Mouse (Mus musculus): ENCODE data around the gene Zbp1.
A peak's percentile ranks its signal among the peaks of the same experiment; 100 is the strongest.

The Zbp1 gene

DNA sequence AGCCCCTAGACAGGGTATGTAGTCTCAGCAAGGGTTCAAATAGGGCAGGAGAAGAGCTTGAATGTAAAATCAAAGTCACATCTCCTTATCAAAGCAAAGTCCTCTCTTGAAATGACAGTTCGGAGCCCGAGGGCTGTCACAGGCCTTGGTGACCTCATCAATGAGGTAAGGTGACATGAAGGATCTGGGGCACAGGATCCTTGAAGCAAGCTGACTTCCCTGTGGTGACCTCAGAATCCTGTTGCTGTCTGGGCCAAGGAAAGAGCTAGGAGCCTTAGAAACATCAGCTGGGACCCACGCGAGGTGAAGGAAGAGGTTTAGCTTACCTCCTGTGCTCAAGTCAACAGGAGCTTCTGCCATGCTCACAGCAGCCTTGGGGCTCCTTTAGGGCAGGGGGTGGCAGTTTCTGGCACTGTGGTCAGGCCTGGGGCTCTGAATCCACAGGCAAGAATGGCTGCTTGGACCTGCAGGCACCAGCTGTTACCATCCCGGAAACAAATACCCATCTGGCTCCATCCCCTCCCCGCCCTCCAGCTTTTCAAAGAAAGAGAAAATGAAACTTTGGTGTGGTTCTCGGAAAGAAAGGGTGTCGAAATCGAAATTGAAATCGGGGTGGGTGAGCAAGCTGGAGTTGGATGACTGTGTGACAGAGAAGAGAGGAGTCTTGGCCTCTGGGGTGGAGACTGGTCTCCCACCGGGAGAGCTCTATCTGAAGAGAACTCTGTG is at the start of gene Zbp1:
Zbp1 (minus strand) TSS at position 508 of the 726 bp plus-strand sequence.
- DNase-seq (ENCODE audit: low read depth in 2 of 2, low spot score in 2 of 2), result peak; percentile 41 to 70

DNA sequence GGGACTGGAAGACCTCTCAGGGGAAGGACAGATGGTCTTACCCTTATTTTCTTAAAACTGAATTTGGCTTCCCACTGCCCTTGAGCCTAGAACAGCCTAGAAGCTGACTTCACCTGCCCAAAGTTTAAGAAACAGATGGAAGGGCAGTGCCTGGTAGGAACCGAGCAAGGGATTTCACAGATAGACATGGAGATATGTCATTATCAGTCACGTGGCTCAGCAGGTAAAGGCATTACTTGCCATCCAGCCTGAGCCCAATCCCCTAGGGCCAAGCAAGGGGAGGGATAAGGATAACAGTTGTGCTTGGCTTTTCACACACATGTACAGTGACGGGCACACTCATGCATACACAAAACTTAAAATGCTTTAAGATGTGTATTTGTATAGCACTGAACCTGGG is 48.8 kb upstream of the Zbp1 start:
- no peak for DNase-seq (ENCODE audit: low read depth in 2 of 2, low spot score in 2 of 2)

DNA sequence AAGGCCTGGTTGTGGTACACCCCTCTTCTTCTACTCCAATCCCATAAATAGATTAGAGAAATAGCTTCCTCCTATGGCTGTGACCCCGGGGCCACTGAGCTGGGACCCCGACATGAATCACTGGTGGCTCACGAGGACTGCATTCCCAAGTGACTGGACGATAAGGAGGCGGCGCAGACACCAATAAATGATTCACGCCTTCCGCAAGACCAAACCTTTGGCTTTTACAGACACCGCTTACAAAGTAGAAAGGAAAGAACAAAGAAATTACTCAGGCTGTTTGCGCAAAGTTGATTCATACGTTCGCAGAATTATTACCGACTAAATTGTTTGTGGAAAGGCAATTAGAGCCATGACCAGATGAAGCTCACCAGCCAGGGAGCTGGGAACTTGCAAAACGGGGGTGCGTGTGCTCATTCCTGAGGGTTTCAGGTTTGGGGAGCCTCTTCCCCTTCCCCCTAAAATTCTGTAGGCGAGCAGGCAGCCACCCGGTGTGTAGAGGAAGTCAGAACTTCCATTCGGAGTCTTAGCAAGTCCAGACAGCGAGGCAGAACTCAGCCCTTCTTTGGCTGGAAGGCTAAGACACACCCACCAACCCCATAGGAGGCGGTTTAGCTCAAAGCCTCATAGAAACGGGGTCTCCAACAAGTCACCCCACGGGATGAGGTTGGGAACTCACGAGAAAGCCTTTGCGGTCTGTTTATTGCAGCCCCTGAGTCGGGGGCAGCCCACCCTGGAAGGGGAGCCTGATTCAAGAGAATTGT is 47.8 kb upstream of the Zbp1 start:
- no peak for DNase-seq (ENCODE audit: low read depth in 2 of 2, low spot score in 2 of 2)

DNA sequence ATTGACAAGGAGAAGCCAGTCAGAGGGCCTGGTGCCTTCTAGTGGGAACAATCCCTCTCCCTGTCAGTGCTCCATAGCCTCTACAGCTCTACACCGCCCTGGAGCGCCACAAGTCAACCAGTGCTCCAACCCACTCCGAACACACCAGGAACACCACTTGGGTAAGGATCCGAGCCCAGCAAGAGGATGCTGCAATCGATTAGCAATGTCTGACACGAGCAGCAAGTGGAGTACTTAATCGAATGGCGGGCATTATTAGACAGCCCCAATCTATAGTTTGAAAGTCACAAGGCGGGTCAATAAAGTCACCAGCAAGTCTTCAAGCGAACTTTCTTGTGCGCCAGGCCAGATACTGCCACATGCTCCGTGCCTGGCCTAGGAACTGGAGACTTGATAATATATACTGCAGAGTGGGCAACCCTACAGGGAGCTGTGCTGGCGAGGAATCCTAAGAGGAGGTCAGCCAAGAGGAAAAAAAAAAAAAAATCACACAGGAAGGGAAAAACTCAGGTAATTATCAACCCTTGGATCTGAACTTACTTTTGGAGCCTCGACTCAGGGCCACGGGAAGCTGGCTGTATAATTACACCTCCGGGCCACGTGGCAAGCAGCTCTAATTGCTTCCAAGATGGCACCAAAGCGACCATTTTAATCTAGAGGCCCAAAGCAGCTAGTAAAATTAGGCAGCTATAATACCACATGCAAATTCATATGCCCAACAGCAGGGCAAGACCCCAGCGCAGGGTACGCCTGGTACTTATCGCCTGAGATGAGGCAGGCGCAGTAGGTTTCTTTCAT is 46.9 kb upstream of the Zbp1 start:
- no peak for DNase-seq (ENCODE audit: low read depth in 2 of 2, low spot score in 2 of 2)

DNA sequence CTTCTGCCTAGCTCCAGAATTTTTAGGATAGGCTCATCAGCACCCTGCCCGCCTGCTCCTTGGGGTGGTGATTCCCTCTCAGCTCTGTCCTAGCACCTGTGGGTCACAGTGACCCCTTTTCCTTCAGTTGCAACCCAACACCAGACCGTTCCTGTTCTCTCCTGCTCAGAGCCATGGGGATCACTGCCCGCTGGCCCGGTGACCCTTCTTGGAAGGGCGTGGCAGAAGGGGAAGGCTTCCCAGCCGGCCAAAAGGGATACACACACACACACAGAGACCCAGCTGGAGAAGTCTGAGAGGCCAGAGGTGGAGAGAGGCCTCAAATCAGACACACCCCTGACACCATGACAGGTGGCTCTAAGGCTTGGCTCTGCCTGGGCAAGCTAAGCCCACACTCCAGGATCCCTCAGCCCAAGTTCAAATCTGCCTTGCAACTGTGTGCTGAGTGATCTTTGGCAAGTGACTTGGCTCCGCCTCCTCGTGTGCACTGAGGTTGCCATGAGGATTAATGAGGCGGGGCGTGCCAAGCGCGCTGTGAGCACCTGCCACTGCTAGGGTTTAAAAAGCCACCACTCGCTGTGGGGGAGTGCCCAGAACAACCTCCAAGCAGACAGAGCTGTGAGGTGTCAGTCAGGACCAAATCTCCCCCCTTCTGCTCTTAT is 45.9 kb upstream of the Zbp1 start:
- DNase-seq (ENCODE audit: low read depth in 2 of 2, low spot score in 2 of 2), result peak; percentile 34 to 51

DNA sequence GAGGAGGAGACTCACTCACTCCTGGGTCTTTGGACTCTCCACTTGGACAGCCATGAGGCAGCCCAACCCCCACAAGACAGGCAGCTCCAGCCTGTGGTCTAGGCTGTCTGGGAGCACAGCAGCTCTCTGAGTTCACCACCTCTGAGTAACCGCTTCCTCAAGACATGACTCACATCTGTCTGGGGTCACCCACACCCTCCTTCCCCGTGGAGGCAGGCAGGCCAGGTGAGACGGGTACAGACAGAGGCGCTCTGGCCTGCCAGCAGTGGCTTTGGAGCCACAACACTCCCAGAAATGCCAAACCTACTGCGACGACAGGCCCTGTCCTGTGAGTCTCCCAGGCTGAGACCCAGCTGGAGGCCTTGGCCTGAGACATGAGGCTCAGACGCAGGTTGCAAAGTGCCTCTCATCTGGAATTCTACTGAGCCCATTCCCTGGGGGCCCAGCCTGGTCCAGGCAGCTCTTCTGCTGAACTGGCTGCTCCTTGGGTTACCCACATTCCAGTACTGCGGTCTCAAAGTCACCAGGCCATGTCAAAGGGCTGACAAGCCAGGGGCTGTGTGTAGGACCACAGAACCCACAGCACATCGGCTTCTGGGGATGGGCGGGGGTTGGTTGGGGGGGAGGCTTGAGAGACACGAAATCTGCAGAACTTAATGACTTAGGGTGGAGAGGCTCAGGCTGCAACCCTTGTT is 45.1 kb upstream of the Zbp1 start:
- DNase-seq (ENCODE audit: low read depth in 2 of 2, low spot score in 2 of 2), result peak; percentile 54 to 59

DNA sequence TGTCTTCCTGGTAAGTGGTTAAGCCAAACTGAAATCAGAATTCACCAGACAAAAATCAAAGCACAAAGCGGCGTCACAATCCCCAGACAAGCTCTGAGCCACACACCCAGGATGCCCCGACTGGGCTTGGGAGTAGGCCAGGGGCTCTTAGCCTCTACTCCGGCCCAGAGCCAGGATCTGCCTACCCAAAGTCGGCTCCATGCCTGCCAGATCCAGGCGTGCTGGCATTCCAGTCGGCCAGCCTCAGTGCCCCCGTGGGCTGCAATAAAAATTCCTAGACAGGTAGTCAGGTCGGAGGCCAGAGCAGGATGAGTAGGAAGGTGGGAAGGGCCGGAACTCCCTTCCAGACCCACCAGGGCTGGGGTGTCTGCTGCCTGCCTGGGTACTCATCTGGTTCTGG is 42.8 kb upstream of the Zbp1 start:
- no peak for DNase-seq (ENCODE audit: low read depth in 2 of 2, low spot score in 2 of 2)

DNA sequence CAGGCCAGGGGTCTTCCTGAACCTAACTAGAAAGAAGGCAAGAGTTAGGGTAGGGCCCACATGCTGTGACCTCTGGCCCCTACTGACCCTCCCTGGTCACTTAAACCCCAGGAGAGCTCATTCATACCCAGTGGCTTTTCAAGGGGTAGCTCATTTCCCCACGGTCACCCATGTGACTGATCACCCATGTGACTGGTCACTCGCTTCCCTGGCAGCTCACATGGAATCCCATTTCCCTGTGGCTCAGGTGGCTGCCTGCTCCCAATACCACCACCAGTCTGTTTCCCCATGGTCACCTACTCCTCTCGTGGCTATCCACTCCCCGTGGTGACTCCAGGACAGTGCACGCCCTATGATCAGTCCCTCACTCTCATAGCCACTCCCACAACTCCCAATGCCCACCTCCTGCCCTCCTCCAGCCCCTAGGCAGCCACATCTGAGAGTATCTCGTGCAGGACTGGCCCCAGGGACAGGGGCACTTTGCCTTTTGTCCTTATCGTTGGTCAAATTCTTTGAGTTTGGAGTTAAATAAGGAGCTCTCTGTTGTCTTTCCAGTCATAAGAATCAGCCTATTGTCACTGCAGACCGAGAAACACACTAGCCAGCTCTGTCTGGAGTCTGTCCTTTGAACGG is 39.9 kb upstream of the Zbp1 start:
- DNase-seq (ENCODE audit: low read depth in 2 of 2, low spot score in 2 of 2), result no peak

DNA sequence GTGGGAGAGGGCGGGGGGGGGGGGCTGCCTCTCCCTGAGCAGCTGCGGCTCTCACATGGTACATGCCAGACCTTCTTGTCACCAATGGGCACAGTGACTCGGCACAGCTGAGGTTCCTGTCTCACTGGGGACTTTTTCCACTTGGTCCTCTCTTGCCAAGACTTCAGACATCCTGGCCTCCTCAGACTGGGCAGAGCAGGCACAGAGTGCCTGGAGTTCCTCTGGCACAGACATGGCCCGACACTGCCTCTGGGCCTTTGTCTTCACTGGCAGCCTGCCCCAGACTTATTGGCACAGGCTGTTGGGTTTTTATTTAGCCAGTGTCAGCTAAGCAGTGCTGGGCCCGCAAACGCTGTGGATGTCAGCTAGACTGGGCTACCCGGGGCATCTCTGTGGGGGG is 38.9 kb upstream of the Zbp1 start:
- no peak for DNase-seq (ENCODE audit: low read depth in 2 of 2, low spot score in 2 of 2)

DNA sequence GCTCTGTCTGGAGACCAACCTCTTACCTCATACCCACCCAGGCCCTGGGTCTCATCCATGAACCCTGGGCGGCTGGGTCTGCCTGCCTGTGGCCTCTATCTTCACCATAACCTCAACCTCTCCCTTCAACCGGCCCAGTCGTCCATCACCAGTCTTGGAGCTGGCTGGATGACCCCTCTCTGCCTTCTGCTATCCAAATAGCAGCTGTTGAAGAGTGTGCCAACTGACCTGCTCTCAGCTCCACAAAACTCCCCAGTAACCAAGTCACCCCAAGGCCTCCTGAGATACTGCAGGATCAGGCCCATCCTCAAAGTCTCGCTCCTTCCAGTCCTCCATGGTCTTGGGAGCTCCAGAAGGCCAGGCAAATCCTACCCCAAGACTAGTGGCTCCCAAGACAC is 37.8 kb upstream of the Zbp1 start:
- no peak for DNase-seq (ENCODE audit: low read depth in 2 of 2, low spot score in 2 of 2)

DNA sequence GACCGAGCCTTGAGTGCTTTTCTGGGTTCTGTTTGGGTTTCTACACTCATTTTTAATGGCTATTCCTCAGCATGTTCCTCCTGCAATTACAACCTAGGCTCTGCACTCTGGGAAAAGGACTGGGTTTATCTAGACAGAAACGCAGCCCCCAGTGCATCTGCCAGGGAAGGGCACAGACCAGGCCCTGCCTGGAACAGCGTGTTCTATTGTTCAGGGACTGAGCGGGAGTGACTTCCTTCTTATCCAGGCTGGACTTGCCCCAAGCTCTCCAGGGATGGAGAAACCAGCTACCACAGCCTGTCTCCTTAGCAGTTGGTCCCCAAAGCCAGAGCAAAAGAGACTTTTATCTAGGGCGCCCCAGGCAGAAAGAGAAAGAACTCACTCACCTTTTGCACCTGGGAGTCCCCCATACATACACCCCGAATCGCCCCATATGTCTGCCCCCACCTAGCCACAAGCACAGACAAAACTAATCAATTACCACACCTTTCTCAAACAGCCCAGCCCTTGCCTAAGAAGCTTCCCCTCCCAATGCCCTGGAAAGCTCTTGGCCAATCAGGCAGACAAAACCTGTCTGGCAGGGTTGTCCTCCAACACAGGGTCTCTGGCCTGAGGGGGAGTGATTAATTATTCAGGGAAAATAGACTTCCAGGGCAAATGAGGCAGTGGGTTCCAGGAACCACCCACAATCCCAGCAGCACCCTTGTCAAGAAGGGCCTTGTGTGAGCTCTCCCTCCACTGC is 37.3 kb upstream of the Zbp1 start:
- DNase-seq (ENCODE audit: low read depth in 2 of 2, low spot score in 2 of 2), result no peak

DNA sequence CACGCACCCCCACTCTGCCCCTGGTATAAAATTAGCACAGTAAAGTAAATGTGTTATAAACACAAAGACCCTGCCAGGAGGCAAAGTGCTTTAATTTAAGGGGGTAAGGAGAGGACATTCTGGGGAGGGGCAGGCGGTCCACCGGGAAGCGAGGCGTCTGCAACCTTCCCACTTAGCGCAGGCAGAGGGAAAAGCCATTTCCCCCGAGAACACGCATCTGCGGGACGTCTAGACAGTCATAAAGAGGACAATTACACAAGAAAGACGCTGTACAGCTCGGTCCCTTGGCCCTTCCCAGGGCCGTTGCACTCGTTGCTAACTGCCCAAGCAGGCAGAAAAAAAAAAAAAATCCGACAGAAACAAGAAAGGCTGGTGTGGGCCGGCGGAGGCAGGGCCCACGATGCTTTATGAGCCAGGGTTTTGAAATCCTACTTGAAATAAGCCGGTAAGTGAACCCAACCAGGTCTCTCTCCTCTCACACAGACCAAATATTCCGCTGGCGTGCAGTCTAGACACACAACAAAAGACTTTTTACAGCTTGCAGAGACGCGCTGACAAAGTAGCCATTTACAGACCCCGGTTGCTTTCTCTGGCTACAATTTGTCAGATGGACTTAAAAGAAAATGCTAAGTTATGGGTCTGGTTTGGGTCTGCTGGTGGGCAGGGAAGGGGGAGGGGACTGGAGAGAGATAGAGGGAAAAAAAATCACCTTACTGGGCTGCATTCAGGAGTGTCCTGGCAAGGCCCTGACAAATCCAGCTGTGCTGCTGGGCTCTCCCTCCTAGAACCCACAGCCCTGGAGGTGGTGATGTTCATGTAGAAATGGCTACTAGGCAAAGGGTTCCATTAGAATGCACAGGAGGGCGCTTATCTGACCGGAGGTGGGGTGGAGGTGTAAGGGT is 35.3 kb upstream of the Zbp1 start:
- DNase-seq (ENCODE audit: low read depth in 2 of 2, low spot score in 2 of 2), result no peak

DNA sequence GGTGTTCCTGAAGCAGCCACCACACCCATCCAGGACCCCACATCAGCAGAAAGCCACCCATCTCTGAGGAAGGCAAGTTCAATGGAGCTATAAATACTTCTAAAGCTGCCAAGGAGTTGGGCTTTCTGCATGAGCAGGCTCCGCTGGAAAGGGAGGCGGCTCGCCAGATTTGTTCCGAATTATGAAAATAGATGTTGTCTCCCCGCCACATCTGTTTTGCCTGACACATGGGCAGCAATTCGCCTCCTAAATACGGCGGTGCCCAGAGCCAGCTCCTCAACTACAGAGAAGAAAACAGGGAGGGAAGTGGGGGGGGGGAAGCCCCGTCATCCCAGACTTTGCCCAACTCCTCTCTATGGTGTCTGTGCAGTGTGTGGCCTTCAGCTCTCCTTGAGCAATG is 33.0 kb upstream of the Zbp1 start:
- DNase-seq (ENCODE audit: low read depth in 2 of 2, low spot score in 2 of 2), result no peak

DNA sequence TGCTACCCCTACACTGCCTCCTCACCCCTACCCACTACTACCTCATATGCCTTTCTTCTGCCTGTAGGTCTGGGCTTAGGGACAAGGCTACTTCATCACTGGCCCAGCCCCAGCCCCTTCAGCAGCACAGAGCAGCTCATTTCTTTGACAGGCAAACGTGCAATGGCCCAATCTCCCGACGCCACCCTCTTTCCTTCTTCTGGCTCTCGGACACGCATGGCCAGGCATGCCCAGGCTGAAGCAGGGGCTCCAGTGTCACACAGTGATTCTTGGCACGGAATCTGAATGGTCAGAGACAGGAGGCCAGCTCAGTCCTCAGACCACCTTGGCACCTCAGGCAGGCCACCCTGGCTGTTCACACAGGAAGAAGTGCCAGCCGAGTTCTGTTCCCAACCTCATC is 32.4 kb upstream of the Zbp1 start:
- DNase-seq (ENCODE audit: low read depth in 2 of 2, low spot score in 2 of 2), result no peak

DNA sequence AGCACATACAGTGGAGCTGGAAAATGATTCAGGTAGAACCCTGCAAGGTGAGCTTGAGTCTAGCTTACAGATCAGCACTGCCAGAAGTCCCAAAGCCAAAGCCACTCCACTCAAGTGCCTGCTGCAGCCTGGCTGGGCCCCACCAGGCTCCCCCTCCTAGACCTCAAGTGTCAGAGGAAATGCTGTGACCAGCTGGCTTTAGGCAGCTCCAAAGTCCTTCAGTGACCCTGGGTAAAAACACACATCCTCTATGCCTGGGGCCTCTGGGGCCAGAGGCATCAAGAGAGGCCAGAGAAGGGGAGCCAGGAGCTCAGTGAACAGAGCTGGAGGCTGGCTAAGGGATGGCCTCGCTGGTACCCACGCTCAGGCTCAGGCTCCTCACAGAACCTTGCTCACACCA is 31.7 kb upstream of the Zbp1 start:
- DNase-seq (ENCODE audit: low read depth in 2 of 2, low spot score in 2 of 2), result no peak

DNA sequence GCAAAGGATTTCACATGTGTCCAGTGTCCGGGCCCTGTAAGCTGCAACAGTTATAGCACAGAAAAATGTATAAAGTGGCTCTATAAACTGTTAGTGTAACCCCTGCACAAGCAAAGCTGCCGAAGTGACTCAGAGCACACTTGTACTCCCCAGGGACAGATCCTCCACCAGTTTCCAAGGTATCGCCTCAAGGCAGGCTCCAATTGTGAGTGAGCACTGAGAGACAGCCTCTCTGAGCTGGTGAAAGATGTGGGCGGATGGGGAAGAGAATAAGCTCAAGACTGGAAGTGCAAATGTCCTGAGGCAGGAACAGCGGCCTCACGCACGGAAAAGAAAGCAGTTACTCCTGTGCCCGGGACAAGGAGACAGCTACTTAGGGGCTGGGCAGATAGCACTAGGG is 31.2 kb upstream of the Zbp1 start:
- DNase-seq (ENCODE audit: low read depth in 2 of 2, low spot score in 2 of 2), result no peak

DNA sequence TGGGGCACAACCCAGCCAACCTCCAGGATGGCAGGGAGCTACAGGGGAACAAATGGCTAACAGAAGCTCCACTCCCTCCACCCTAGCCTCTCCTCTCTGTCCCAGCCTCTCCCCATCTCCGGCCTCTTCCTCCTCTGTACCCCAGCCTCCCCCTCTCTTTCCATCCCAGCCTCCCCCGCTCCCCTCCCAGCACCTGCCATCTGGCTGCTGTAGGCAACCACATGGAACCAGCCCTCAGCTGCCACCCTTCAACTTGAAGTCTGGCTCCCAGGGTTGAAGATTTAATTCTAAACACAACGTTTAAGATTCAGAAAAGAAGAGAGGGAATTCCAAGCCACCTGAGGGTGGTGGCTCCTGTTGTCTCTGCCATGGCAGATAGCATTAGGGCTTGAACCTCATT is 30.7 kb upstream of the Zbp1 start:
- DNase-seq (ENCODE audit: low read depth in 2 of 2, low spot score in 2 of 2), result no peak

DNA sequence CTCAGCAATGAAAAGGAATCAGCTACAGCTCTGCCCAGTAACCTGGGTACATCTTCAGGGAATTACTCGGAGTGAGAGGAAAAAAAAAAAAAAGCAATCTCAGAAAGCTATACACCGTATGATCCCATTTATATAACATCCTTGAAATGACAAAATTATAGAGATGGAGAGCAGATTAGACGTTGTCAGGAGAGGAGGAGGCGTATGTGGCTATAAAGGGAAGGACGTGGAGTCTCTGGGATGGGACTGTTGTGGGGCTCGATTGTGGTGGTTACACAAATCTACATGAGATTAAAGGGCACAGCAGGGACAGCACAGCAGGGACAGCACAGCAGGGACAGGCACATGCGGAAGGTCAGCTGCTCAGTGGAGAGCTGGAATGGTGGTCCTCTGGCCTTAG is 30.1 kb upstream of the Zbp1 start:
- DNase-seq (ENCODE audit: low read depth in 2 of 2, low spot score in 2 of 2), result no peak

DNA sequence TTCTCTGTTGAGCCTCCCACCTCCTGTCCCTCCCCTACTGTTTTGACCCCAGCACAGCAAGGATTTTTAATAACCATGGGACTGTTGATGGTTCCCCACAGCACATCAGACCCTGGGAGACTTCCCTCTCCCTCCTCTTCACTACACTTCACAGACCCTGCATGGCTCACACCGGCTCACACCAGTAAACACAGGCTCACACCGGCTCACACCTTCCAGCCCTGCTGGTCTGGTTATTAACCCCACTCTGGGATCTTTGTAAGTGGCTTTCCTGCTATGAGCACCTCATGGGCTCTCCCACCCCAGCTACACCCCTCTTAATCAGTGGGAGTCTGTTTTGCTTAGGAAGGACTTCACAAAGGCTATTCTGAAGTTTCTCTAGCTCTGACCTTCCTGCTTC is 29.2 kb upstream of the Zbp1 start:
- DNase-seq (ENCODE audit: low read depth in 2 of 2, low spot score in 2 of 2), result no peak

All from CD8-positive naive resting alpha-beta T cell, adult 2 months (primary cell).